Mouse (Mus musculus): ENCODE results near the gene Rab37.

Gene Rab37

GRCm38 (mm10) chr11:115194693-115195092 lies 103.5 kb downstream of the Rab37 start:
- Histone ChIP-seq H3K4me3 (replicated peaks; ENCODE audit: low read length) (no peak overlapping the region), H3K36me3 (ENCODE audit: insufficient read depth, low read length) (peaks cover 9% of the 10 kb centered on the region), H3K27me3 (ENCODE audit: insufficient read depth, low read length) (no peaks in the 10 kb centered on the region), H3K4me1 (replicated peaks; ENCODE audit: low read depth, low read length) (peaks cover 10% of the 10 kb centered on the region), H3K9me3 (ENCODE audit: low read length) (no peaks in the 10 kb centered on the region)
- no peak for TF ChIP-seq NANOG (IDR thresholded peaks at IDR 0.05; ENCODE audit: borderline replicate concordance, low read length)
- TF ChIP-seq POU5F1 (IDR thresholded peaks at IDR 0.05; ENCODE audit: borderline replicate concordance, low read length) = no peak
- TF ChIP-seq CTCF (conservative IDR thresholded peaks at IDR 0.05; ENCODE audit: low read length) = no peak

GRCm38 (mm10) chr11:115195933-115196332 lies 104.7 kb downstream of the Rab37 start:
- Histone ChIP-seq H3K9me3 (ENCODE audit: low read length) (no peaks in the 10 kb centered on the region), H3K36me3 (ENCODE audit: insufficient read depth, low read length) (peaks cover 10% of the 10 kb centered on the region), H3K4me1 (replicated peaks; ENCODE audit: low read depth, low read length) (peaks cover 14% of the 10 kb centered on the region), H3K27me3 (ENCODE audit: insufficient read depth, low read length) (no peaks in the 10 kb centered on the region), H3K4me3 (replicated peaks; ENCODE audit: low read length) (no peak overlapping the region)
- TF ChIP-seq NANOG (IDR thresholded peaks at IDR 0.05; ENCODE audit: borderline replicate concordance, low read length) = no peak
- TF ChIP-seq POU5F1 (IDR thresholded peaks at IDR 0.05; ENCODE audit: borderline replicate concordance, low read length) = no peak
- TF ChIP-seq CTCF (conservative IDR thresholded peaks at IDR 0.05; ENCODE audit: low read length) = no peak

DNA sequence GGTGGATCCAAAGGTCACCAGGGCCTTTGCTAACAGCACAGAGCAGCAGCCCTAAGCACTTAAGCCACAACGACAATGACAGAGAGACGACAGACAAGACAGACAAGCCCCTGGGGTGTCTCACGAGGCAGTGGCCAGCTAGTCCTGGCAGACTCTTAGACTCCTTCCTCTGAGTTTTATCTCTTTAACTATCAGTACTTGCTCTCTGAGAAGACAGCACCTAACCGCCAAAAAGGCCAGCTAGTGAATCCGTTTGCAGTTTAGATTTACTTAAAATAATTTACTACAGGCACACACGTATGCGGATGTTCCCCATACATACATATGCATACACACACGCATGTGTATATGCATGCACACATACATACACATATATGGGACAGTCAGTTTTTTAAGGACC lies 106.3 kb downstream of the Rab37 start:
- Histone ChIP-seq H3K36me3 (ENCODE audit: insufficient read depth, low read length) (peaks cover 23% of the 10 kb centered on the region), H3K9me3 (ENCODE audit: low read length) (no peaks in the 10 kb centered on the region), H3K4me1 (replicated peaks; ENCODE audit: low read depth, low read length) (peaks cover 9% of the 10 kb centered on the region), H3K27me3 (ENCODE audit: insufficient read depth, low read length) (no peaks in the 10 kb centered on the region), H3K4me3 (replicated peaks; ENCODE audit: low read length) (no peak overlapping the region)
- TF ChIP-seq CTCF (conservative IDR thresholded peaks at IDR 0.05; ENCODE audit: low read length) (no peak), POU5F1 (IDR thresholded peaks at IDR 0.05; ENCODE audit: borderline replicate concordance, low read length) (no peak), NANOG (IDR thresholded peaks at IDR 0.05; ENCODE audit: borderline replicate concordance, low read length) (no peak)

- Histone ChIP-seq H3K36me3 (ENCODE audit: insufficient read depth, low read length) (peaks cover 23% of the 10 kb centered on the region), H3K4me3 (replicated peaks; ENCODE audit: low read length) (no peak overlapping the region), H3K9me3 (ENCODE audit: low read length) (no peaks in the 10 kb centered on the region), H3K4me1 (replicated peaks; ENCODE audit: low read depth, low read length) (peaks cover 13% of the 10 kb centered on the region), H3K27me3 (ENCODE audit: insufficient read depth, low read length) (no peaks in the 10 kb centered on the region)
- no peak for TF ChIP-seq CTCF (conservative IDR thresholded peaks at IDR 0.05; ENCODE audit: low read length)
- no peak for TF ChIP-seq POU5F1 (IDR thresholded peaks at IDR 0.05; ENCODE audit: borderline replicate concordance, low read length)
Measured at GRCm38 (mm10) chr11:115198932-115199384, 107.7 kb downstream of the Rab37 start.

GRCm38 (mm10) chr11:115200520-115200919 lies 109.3 kb downstream of the Rab37 start:
- no peaks in the 10 kb centered on the region for H3K9me3 ChIP-seq (ENCODE audit: low read length)
- H3K4me3 ChIP-seq (replicated peaks; ENCODE audit: low read length) = no peak overlapping the region
- H3K4me1 ChIP-seq (replicated peaks; ENCODE audit: low read depth, low read length) = peaks cover 23% of the 10 kb centered on the region
- no peaks in the 10 kb centered on the region for H3K27me3 ChIP-seq (ENCODE audit: insufficient read depth, low read length)
- TF ChIP-seq NANOG (IDR thresholded peaks at IDR 0.05; ENCODE audit: borderline replicate concordance, low read length) (no peak), CTCF (conservative IDR thresholded peaks at IDR 0.05; ENCODE audit: low read length) (no peak), POU5F1 (IDR thresholded peaks at IDR 0.05; ENCODE audit: borderline replicate concordance, low read length) (no peak)
- H3K36me3 ChIP-seq (ENCODE audit: insufficient read depth, low read length) = peaks cover 29% of the 10 kb centered on the region

DNA sequence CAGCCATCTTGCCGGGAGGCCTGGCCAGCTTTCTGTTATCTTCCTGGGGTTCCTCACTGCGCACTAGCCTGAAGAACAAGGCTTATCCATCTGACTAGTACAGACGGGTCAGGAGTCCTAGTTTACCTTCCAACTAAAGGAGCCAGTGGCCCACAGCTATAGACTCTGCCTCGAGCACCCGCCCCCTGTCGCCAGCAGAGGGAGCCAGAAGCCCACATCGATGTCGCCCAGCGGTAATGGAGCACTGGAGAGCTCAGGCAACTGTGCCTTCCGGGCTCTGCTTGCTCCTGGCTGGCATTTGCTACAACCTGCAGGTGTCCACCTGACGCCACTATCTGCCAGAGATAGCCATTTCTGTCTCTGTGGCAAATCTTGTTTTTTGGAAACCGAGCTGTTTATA lies 111.1 kb downstream of the Rab37 start:
- H3K36me3 ChIP-seq (ENCODE audit: insufficient read depth, low read length) = peaks cover 41% of the 10 kb centered on the region
- H3K9me3 ChIP-seq (ENCODE audit: low read length) = no peaks in the 10 kb centered on the region
- TF ChIP-seq POU5F1 (IDR thresholded peaks at IDR 0.05; ENCODE audit: borderline replicate concordance, low read length) (no peak), CTCF (conservative IDR thresholded peaks at IDR 0.05; ENCODE audit: low read length) (peak; percentile 89)

GRCm38 (mm10) chr11:115202756-115203155 lies 111.5 kb downstream of the Rab37 start:
- Histone ChIP-seq H3K36me3 (ENCODE audit: insufficient read depth, low read length) (peaks cover 37% of the 10 kb centered on the region), H3K4me1 (replicated peaks; ENCODE audit: low read depth, low read length) (peaks cover 46% of the 10 kb centered on the region), H3K4me3 (replicated peaks; ENCODE audit: low read length) (no peak overlapping the region), H3K9me3 (ENCODE audit: low read length) (no peaks in the 10 kb centered on the region), H3K27me3 (ENCODE audit: insufficient read depth, low read length) (0 out of 2 replicates have a peak, but pooled peaks cover 6% of the 10 kb centered on the region)
- no peak for TF ChIP-seq CTCF (conservative IDR thresholded peaks at IDR 0.05; ENCODE audit: low read length)
- no peak for TF ChIP-seq POU5F1 (IDR thresholded peaks at IDR 0.05; ENCODE audit: borderline replicate concordance, low read length)
- TF ChIP-seq NANOG (IDR thresholded peaks at IDR 0.05; ENCODE audit: borderline replicate concordance, low read length) = no peak

More for the DNA sequence above, 111.1 kb downstream of the Rab37 start:
- peaks cover 41% of the 10 kb centered on the region for H3K4me1 ChIP-seq (replicated peaks; ENCODE audit: low read depth, low read length)
- no peak overlapping the region for H3K4me3 ChIP-seq (replicated peaks; ENCODE audit: low read length)
- 0 out of 2 replicates have a peak, but pooled peaks cover 6% of the 10 kb centered on the region for H3K27me3 ChIP-seq (ENCODE audit: insufficient read depth, low read length)

DNA sequence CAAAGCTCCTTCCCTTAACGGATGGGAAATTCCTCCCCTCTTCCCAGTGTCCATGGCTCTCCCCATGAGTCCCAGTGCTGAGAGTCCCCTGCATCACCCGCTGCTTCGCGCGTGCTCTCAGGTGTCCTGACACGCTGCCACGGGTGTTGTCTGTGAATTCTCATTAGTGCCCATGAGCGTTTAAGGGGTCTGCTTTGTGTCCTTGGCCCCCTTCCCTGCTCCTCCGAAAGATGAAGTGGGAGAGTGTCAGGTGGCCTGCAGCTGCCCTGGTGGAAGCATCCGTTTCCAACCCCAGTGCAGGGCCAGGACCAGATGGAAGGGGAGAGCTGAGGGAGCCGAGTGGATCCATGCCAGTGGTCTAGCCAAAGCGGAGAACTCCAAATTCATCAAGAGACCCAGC lies 116.9 kb downstream of the Rab37 start:
- TF ChIP-seq POU5F1 (IDR thresholded peaks at IDR 0.05; ENCODE audit: borderline replicate concordance, low read length) (no peak), NANOG (IDR thresholded peaks at IDR 0.05; ENCODE audit: borderline replicate concordance, low read length) (no peak), CTCF (conservative IDR thresholded peaks at IDR 0.05; ENCODE audit: low read length) (no peak)
- Histone ChIP-seq H3K27me3 (ENCODE audit: insufficient read depth, low read length) (0 out of 2 replicates have a peak, but pooled peaks cover 6% of the 10 kb centered on the region), H3K4me1 (replicated peaks; ENCODE audit: low read depth, low read length) (peaks cover 76% of the 10 kb centered on the region), H3K9me3 (ENCODE audit: low read length) (no peaks in the 10 kb centered on the region), H3K4me3 (replicated peaks; ENCODE audit: low read length) (no peak overlapping the region), H3K36me3 (ENCODE audit: insufficient read depth, low read length) (peaks cover 19% of the 10 kb centered on the region)

Data from E14TG2a.4 (cell line).